Mouse (Mus musculus): ENCODE measurements around the gene Nr2c2ap.

DNA sequence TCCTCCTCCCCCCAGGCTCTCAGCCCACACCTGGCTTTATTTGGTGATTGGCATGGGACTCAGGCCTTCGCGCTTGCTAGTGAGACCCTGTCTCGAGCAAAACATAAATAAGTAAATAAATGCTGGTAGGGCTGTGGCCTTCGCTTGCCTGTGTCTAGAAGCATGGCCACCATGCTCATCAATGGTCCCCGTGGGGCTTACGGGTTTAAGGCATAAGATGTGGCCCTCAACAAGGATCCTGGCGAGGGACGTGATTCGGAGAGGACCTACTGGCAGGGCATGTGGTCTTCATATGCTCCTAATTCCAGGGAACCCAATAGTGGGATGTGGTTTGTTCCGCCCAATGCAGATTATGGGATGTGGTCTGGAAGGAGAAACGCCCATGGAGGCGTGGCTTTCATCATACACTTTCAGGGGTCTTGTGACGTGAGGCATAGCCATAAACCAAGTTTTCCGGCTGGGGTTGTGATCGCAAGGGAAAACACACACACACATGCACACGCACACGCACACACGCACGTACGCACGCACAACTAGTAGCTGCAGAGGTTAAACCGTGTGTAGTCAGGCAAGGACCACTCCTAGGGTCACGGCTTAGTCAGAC is 19.8 kb upstream of the Nr2c2ap start:
- no peak for TF ChIP-seq GATA1 (IDR thresholded peaks at IDR 0.05; ENCODE audit: low read length)
- TF ChIP-seq TAL1 (IDR thresholded peaks at IDR 0.05; ENCODE audit: low read length), result no peak

All from erythroblast, embryonic 14.5 days (primary cell).